Mouse (Mus musculus) thymus, postnatal 36 days (tissue): ENCODE measurements around the gene Csrnp1.

Experiments
- DNase-seq, 2 experiments: peaks; one replicate each; pipeline ENCODE4 v3.0.0; 2022; ENCODE audit warnings: mixed read lengths in 2 of 2

Csrnp1 gene

GRCm38 (mm10) chr9:119977557-119978060 lies 6.8 kb downstream of the Csrnp1 start:
- DNase-seq: peak in 1 of 2 experiments; percentile 26

DNA sequence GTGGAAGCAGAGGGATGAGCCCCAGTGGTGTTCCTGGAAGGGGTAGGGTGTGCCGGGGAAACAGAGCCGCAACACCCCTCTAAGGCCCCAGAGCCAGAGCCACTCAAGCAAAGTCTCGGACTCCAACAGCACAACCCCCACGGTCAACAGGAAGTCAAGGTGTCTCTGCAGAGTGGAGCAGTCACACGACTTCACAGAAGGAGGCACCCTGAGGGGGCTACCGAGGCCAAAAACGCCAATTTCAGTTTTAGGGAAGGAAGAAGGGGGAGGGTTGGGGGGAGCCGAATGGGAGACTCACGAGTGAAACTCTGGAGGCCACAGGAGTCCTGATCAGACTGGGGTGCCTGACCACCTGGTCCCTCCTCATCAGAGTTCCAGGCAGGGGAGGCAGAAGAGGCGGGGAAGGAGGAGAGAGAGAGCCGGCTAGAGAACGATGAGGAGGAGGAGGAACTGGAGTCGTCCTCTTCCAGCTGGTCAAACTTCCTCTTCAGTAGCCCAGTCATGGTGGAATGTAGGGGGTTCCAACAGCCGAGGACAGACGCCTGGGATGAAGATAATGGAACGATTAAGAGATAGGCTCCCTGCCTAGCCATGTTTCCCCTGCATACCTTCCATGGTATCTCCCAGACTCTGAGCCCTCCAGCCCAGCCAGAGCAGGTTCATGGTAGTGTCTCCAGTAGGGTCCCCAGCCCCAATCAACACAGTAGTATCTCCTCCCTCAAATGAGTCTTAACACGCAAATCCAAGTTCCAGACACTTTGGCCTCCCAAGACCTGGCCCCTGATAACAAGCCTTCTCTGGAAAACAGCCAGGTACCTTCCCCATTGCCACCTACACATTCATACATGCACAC lies 7.5 kb downstream of the Csrnp1 start:
- peak; percentile 45 to 59 for DNase-seq

DNA sequence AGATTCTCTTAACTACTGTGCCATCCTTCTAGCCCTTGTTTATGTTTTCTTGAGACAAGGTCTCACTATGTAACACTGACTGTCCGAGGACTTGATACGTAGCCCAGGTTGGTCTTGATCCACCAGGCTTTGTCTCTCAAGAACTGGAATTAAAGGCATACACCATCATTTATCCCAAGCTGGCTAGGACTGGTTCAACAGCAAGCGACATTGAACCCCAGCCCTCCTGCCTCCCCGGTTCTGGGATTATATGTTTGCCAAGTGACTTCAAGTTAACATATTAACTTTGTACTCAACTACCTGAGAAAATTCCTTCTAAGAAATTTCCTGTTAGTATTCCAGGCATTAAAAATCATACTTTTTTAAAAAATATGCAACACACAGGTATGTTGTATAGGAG lies 9.2 kb downstream of the Csrnp1 start:
- no peak for DNase-seq

DNA sequence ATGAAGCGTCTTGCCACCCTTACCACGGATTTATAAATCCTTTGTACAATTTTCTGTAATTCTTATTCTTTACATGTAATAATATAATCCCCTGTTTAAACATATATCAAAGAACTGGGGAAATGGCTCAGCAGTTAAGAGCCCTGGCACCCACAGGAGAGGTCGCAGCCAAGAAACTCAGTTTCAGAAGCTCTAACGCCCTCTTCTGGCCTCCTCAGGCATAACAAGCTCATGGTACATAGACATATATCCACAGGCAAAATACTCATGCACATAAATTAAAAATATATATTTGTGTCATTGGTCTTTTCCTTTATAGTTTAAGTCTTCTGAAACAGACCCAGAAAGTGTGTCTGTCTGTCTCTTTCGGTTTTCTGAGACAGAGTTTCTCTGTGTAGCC lies 9.8 kb downstream of the Csrnp1 start:
- no peak for DNase-seq

GRCm38 (mm10) chr9:119973869-119974520 lies 10.5 kb downstream of the Csrnp1 start:
- DNase-seq: peak; percentile 46 to 48

- DNase-seq: peak in 1 of 2 experiments; percentile 32
Observed at GRCm38 (mm10) chr9:119973281-119973680, 11.2 kb downstream of the Csrnp1 start.

- DNase-seq: no peak
Observed at GRCm38 (mm10) chr9:119972582-119972981, 11.9 kb downstream of the Csrnp1 start.

GRCm38 (mm10) chr9:119972166-119972565 lies 12.3 kb downstream of the Csrnp1 start:
- DNase-seq: no peak

- no peak for DNase-seq
Observed at GRCm38 (mm10) chr9:119970763-119971656, 13.4 kb downstream of the Csrnp1 start.

GRCm38 (mm10) chr9:119970221-119970620 lies 14.2 kb downstream of the Csrnp1 start:
- peak; percentile 49 to 56 for DNase-seq

- DNase-seq: peak in 1 of 2 experiments; percentile 8
Observed at GRCm38 (mm10) chr9:119969811-119970210, 14.6 kb downstream of the Csrnp1 start.

DNA sequence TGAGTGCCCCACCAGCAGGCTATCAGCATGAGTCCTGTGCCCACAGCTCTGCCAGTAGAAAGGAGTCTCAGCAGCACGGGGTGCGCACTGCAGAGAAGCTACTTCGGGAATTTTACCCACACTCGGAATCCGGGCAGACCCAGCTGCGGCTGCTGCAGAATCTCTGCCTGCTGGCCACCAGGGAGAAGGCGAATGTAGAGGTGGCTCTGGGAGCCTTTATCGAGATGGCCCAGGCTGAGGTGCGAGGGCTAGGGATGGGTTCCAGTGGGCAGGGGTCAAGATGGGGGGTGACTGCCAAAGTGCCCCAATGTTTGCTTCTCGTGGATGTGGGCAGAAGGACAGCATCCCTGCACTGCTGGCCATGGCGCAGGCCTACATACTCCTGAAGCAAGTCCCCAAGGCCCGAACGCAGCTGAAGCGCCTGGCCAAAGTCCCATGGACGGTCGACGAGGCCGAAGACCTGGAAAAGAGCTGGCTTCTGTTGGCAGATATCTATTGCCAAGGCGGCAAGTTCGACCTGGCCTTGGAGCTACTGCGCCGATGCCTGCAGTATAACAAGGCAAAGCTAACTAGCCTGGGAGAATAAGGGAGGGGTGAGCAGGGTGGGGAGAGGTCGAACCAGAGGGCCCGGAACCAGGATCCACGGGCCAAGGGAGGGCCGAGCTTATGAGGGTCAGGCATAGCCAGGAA lies 18.1 kb downstream of the Csrnp1 start:
- no peak for DNase-seq

DNA sequence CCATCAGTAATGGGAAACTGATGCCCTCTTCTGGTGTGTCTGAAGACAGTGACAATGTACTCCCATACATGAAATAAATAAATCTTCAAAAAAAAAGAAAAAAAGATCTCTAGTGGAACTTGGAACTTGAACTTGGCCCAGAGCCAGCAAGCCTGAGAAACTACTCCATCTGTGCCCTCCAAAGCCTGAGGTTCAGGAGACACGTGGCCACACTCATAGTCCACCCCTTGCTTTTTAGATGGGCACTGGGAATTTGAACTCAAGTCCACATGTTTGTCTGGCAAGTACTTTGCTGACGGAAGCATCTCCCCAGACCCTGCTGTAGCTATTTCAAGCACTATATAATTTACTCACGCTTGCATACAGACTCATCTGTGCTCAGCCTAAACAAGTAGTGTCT lies 19.3 kb downstream of the Csrnp1 start:
- DNase-seq: no peak

- no peak for DNase-seq
Observed at GRCm38 (mm10) chr9:119964206-119964605, 20.3 kb downstream of the Csrnp1 start.

- peak; percentile 80 to 81 for DNase-seq
Observed at GRCm38 (mm10) chr9:119962987-119963667, 21.3 kb downstream of the Csrnp1 start.

- no peak for DNase-seq
Observed at GRCm38 (mm10) chr9:119962216-119962615, 22.2 kb downstream of the Csrnp1 start.

GRCm38 (mm10) chr9:119958835-119959234 lies 25.6 kb downstream of the Csrnp1 start:
- no peak for DNase-seq

- DNase-seq: no peak
Observed at GRCm38 (mm10) chr9:119951388-119951787, 33.1 kb downstream of the Csrnp1 start.

DNA sequence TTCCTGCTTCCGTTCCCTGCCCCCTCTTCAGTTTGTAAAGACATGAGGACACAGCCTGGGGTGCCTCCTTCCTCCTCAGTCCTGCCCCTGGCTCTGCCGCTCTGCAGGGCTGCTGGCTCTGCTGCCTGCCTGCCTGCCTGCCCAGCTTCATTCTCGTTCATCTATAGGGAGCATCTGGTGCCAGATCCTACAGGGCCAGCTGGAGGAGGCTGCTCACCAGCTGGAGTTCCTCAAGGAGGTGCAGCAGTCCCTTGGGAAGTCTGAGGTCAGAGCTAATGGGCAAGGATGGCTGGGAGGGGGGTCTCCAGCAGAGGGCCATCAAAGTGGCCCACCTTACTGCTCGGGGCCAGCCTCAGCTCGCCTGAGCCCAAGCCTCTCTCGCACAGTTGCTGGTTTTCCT lies 34.0 kb downstream of the Csrnp1 start:
- no peak for DNase-seq

- DNase-seq: no peak
Observed at GRCm38 (mm10) chr9:119948804-119949203, 35.7 kb downstream of the Csrnp1 start.

DNA sequence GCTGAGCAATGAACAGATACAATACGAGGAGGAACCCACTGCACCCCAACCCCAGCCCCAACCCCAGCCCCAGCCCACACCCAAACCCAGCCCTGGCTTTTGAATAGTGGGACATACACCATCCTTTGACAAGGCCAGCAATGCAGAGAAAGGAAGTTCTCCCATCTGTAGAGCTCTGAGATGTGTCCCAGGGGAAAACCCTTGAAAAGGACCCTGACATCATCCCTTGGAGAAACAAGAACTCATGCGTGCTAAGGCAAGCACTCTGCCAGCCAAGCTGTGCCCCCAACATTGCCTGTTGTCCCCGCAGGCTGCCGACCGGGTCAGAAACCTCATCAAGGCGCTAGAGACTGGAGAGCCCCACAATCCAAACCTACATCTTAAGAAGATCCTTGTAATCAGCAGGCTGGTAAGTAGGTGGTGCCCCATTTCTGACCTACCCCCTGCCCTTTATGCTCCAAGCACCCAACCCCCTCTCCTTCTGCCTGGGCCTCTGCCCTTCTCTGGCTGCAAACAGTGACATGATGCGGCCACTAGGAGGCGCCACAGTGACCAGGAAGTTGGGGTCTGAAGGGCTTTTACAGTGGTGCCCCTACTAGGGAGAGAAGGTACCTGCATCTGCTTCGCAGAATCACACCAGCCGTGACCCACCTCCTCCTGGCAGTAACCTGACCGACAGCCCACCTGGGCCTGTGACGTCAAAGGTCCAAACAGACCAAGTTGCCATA lies 39.1 kb downstream of the Csrnp1 start:
- peak; percentile 65 to 70 for DNase-seq
